Mouse (Mus musculus) retina, postnatal 1 day (tissue): Measurements from ENCODE around the gene Rnf223.
"Not testable (repeated sequence)": the region's sequence is repeated elsewhere in the genome, so short reads cannot be mapped to it uniquely, and the experiment has no call there.

Experiments
- DNase-seq: peaks from one replicate; pipeline ENCODE4 v3.0.0-alpha.2; 2012

Rnf223 gene

GRCm38 (mm10) chr4:156130940-156131339 lies 627 bp downstream of the Rnf223 start:
- DNase-seq = no peak

- no peak for DNase-seq
Observed at GRCm38 (mm10) chr4:156133334-156133733, 3.0 kb downstream of the Rnf223 start.

- no peak for DNase-seq
Observed at GRCm38 (mm10) chr4:156133943-156134605, 3.8 kb downstream of the Rnf223 start.

GRCm38 (mm10) chr4:156135112-156135511 lies 4.8 kb downstream of the Rnf223 start:
- DNase-seq = no peak

- DNase-seq = no peak
Observed at GRCm38 (mm10) chr4:156135801-156136200, 5.5 kb downstream of the Rnf223 start.

- DNase-seq = no peak
Observed at GRCm38 (mm10) chr4:156136285-156137100, 6.2 kb downstream of the Rnf223 start.

GRCm38 (mm10) chr4:156150887-156151286 lies 20.6 kb downstream of the Rnf223 start:
- DNase-seq = not testable (repeated sequence)

GRCm38 (mm10) chr4:156154771-156155170 lies 24.5 kb downstream of the Rnf223 start:
- no peak for DNase-seq

GRCm38 (mm10) chr4:156166477-156166876 lies 36.2 kb downstream of the Rnf223 start:
- no peak for DNase-seq

- DNase-seq = no peak
Observed at GRCm38 (mm10) chr4:156168611-156169010, 38.3 kb downstream of the Rnf223 start.

GRCm38 (mm10) chr4:156169129-156169528 lies 38.8 kb downstream of the Rnf223 start:
- DNase-seq = no peak

GRCm38 (mm10) chr4:156171828-156172227 lies 41.5 kb downstream of the Rnf223 start:
- no peak for DNase-seq

- DNase-seq = no peak
Observed at GRCm38 (mm10) chr4:156177630-156178029, 47.3 kb downstream of the Rnf223 start.
